Mouse (Mus musculus) c-Kit-positive CD71-positive TER-119-negative erythroid progenitor cells, embryonic 14.5 days (primary cell): ENCODE results near the gene Ak5.
A peak's percentile ranks its signal among the peaks of the same experiment; 100 is the strongest.

ENCODE experiments used
- DNase-seq: peaks from one replicate; pipeline ENCODE4 v3.0.0-alpha.2; 2013; ENCODE audit warnings: low read depth

Gene Ak5

GRCm38 (mm10) chr3:152564516-152565113 lies 103.5 kb downstream of the Ak5 start:
- no peak for DNase-seq

DNA sequence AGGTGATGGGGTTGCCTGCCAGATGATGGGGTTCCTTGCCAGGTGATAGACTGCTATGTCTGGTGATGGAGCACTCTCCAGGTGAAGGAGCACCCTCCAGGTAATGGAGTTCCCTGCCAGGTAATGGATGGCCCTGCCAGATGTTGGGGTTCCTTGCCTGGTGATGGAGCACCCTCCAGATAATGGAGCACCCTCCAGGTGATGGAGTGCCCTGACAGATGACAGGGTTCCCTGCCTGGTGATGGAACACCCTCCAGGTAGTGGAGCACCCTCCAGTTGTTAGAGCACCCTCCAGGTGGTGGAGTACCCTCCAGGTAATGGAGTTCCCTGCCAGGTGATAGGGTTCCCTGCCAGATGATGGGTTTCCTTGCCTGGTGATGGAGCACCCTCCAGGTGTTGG lies 104.3 kb downstream of the Ak5 start:
- DNase-seq: no peak

GRCm38 (mm10) chr3:152561708-152562107 lies 106.5 kb downstream of the Ak5 start:
- DNase-seq: no peak

- DNase-seq: no peak
Observed at GRCm38 (mm10) chr3:152559295-152559694, 108.9 kb downstream of the Ak5 start.

DNA sequence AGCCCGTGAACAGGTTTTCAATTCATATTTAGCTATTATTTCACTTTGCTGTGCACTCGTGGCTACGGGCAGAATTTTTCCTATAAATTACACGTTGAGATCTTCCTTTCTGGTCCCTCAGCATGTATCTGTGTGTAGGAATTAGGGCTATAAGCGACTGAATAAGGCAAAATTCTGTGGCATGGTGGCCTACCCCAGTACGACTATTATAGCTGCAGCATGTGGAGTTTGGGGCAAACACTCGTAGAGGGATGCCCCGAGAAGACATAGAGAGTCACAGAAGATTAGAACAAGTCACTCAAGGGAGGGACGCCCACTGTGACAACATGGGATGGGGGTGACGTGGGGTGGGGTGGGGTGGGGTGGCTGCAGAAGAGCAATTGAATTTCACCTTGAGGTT lies 110.1 kb downstream of the Ak5 start:
- DNase-seq: no peak

DNA sequence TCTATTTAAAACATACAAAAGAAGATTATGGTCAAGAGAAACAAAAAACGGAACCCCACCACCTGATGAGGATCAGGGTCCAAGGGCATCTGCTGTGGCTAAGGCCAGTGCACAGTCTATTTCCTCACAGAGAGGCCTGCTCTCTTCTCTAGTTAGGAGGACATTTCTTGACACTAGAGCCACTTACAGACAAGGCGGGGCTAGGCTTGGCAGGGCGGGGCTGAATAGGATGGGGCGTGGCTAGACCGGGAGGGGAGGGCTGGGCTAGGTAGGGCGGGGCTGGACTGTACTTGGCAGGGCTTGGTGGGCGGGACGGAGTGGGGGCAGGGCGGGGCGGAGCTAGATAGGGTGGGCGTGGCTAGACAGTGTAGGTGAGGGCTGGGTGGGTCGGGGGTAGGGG lies 110.5 kb downstream of the Ak5 start:
- peak; percentile 81 for DNase-seq

DNA sequence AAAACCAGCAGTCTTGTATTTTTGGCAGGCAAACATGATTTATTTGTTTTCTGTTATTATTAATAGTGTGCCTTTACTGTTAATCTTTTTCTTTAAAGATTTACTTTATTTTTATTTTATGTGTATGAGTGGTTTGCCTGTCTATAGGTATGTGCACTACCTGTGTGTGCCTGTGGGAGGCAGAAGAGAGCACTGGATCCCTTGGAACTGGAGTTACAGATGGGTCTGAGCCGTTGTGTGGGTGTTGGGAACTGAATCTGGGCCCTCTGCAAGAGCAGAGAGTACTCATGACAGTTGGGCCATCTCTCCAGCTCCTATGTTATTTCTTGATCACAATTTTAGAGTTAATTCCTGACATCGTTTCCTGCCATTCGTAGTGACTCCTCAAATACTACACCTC lies 111.2 kb downstream of the Ak5 start:
- DNase-seq: no peak

GRCm38 (mm10) chr3:152556435-152556834 lies 111.7 kb downstream of the Ak5 start:
- DNase-seq: no peak

DNA sequence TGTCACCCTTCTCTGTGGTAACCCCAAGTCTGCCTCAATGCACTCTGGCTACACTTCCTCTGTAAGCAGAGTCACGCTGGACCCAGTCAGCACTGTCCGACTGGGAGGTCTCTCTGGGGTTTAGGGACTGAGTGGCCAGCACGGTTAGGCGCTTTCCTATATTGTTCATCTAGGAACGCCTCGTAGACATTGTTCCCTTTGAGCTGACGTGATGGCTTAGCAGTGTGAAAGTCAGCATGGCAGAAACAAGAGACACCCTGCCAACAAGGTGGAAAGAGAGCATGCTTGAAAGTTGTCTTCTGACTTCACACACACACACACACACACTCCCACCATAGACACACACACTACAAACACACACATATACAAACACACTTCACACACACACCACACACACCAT lies 112.9 kb downstream of the Ak5 start:
- DNase-seq: no peak

GRCm38 (mm10) chr3:152554366-152554765 lies 113.8 kb downstream of the Ak5 start:
- no peak for DNase-seq

DNA sequence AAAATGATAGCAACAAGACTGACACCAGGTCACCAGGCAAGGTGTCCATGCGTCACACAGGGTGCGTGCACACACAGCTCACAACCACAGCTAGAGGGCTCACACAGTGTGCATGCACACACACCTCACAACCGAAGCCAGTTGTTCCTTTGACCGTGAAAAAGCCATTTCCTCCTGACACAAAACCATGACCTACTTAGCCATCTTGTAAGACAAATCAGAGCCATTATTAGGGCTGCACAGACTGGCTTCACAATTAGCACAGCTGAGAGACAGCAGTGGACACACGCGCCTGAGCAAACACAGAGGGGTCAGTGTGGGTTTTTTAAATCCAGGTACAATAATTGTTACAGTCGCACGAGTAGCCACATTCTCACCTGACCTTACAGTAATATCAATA lies 115.5 kb downstream of the Ak5 start:
- no peak for DNase-seq

DNA sequence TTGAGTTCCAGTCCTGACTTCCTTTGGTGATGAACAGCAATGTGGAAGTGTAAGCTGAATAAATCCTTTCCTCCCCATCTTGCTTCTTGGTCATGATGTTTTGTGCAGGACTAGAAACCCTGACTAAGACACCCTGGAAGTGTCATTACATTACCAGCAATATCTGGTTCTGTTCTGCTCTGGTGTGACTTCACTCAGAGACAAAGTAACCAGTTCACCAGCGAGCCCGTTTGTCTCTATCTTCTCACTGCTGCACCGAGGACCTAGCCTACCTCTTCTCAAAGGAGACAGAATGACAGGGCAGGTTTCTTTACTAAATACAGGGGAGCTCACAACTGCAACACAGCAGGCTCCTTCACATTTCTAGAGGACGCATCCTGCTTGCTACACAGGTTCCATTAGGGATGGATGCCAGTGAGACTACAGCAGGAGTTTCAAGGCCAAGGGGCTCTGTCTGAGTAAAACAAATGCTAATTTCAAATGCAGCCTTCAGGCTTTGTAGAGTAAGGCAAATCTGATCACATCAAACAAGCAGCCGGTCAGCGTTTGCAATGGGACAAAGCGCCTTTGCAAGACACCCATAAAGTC lies 117.5 kb downstream of the Ak5 start:
- no peak for DNase-seq

GRCm38 (mm10) chr3:152550031-152550430 lies 118.1 kb downstream of the Ak5 start:
- no peak for DNase-seq

GRCm38 (mm10) chr3:152544921-152545320 lies 123.2 kb downstream of the Ak5 start:
- no peak for DNase-seq

DNA sequence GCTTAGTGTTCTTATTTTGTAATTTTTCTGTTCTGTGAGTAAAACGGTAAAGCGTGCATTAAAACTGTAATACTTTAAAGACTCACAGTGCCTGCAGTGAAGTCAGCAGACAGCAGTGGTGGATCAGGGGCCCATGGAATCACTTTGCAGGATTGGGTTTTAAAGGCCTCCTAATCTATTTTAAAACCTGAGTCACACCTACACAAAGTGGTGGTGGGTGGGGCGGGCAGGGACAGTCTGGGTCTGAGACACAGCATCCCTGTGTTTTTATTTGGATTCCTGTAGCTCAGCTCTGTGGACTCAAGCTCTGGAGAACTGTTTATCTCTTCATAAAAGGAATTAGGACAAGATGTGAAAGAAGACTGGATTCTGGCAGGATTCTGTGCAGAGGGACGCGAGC lies 125.9 kb downstream of the Ak5 start:
- no peak for DNase-seq

DNA sequence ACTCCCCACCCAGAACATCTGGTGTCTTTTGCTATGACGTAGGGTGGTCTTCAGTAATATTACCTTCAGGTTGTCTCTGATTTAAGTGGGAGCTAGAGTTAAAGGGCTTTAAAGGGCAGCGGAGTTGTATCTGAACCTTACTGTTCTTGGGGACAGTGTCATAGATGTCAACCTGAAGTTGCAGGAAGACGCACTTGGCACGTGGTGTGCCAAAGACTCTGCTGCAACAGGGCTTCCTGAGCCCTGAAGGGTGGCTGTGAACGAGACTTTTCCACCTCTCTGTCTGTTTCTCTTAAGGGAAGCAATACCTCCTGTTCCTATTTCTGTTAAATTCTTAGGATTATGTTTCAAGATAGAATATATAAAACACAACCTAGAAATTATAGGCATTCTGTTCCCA lies 137.8 kb downstream of the Ak5 start:
- no peak for DNase-seq

GRCm38 (mm10) chr3:152529058-152529972 lies 138.8 kb downstream of the Ak5 start:
- no peak for DNase-seq

DNA sequence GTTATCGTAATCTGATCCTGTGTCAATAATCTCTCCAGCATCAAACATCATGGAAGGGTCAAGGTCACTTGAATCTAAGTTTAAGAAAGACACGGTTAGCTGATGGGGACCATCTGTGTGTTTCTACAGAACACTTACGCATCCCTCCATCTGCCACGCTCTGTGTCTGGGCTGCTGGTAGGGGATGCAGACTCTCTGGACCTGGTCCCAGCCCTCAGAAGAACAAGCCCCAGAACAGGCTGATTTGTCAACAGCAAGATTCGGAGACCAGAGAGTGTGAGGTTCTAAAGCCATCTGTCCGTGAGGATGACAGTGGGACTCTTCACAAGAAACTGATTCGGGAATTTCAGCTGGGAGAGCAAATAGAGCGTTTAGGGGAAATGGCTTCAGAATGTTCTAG lies 141.4 kb downstream of the Ak5 start:
- DNase-seq: no peak

DNA sequence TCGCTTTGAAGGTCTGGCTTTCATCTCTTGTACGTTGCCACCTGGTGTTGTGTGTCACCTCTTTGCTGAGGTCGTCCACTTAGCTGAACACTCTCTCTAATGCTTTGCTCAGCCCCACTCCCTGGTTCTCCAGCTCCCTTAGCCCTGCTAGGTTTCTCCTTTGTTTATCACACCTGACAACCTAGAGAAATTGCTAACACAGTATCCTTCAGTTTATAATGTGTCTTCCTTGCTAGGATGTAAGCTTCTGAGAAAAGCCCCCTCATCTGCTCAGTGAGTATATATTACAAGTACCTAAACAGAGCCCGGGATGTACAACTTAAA lies 144.9 kb downstream of the Ak5 start:
- DNase-seq: no peak

DNA sequence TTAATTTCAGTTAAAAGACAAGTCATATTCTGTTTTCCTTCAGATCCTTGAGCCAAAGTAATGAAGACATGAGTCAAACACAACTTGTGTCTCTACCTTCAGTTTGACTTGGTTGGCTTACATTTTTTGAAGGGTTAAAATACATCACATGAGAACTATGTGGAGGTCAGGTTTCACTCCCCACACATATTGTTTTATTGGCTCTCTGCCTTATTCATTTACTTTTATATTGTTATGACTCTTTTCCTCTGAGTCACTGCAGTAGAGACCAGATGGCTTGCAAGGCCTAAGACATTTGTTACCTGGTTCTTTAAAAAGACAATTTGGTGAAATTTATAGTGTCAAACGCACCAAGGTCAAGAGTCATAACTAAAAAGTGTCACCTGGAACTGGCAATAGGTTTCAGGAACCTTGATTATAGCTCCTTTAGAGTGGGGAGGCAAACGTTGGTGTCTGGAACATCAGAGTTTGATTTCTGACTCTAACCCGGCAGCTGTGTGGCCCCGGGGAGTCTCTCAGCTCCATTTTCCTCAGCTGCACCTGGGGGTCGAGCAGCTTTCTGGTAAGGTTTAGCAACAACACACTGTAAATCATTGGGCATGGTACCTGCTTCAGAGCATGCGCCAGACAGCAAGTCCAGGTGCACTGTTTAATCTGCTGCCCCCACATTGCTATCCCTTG lies 145.4 kb downstream of the Ak5 start:
- no peak for DNase-seq

DNA sequence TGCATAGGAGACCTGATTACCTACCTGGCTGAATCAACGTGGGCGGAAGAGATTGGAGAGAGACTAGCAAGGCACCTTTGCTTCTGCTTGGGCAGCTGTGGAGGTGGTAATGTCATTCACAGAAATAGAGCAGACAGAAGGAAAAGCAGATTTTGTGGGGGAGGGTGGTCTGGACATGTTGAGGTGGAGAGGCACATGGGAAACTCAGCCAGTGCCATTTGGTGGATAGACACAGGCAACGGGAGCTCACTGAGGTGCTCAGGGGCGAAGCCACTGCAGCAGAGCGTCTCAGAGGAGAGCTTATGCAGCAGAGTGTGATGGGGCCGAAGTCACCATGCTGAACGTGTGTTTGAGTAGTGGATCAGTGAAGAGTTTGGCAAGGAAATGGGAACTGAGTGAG lies 147.1 kb downstream of the Ak5 start:
- no peak for DNase-seq

DNA sequence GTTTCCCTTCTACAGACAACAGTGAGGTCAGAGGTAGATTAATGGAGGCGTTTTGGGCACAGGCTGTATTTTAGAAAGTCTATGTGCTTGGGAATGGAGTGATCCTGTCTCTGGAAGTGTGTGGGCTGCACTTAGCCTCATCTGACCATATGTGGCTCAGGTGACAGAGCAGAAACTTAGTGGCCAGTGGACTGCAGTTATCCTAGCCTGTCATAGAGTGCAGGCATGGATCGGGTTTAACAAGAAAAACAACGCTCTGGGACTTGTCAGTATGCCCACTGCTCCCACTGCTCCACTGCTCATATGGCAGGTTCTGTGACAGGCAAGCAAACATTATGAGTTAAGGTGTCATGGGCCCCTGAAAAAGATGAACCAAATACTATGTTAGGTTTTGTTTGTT lies 148.1 kb downstream of the Ak5 start:
- no peak for DNase-seq

GRCm38 (mm10) chr3:152519556-152519955 lies 148.6 kb downstream of the Ak5 start:
- DNase-seq: no peak
